Mouse (Mus musculus) stomach, postnatal 0 days (tissue): ENCODE measurements around the gene Traf1. TPM values are rescaled to one million over a fixed set of nuclear protein-coding genes. Genes with fewer than 3 reads are reported as not detected.
A peak's percentile ranks its signal among the peaks of the same experiment; 100 is the strongest.

ENCODE experiments used
- ATAC-seq: fragments of 200-750 bp; cut with Nextera tagmentation; 2 replicates; pipeline ENCODE4 v1.8.0; 2017; ENCODE audit not compliant: low FRiP score, low TSS enrichment
- DNase-seq: peaks from one replicate; pipeline ENCODE4 v3.0.0-alpha.2; 2016; ENCODE audit warnings: low spot score
- H3K27ac ChIP-seq: fragments of 300-500 bp; sonication (generic); replicated peaks from 2 replicates; pipeline ENCODE4 v1.5.1; 2014; ENCODE audit warnings: mild to moderate bottlenecking, control low read depth
- H3K27me3 ChIP-seq: fragments of 300-500 bp; sonication (generic); 2 replicates; pipeline ENCODE4 v1.6.1; 2014; ENCODE audit warnings: low read length; ENCODE audit not compliant: control insufficient read depth, insufficient read depth
- H3K36me3 ChIP-seq: fragments of 300-500 bp; sonication (generic); 2 replicates; pipeline ENCODE4 v1.6.1; 2014; ENCODE audit warnings: low read length, mixed read lengths; ENCODE audit not compliant: control insufficient read depth, insufficient read depth
- H3K4me1 ChIP-seq: fragments of 300-500 bp; sonication (generic); replicated peaks from 2 replicates; pipeline ENCODE4 v1.6.1; 2014; ENCODE audit warnings: antibody characterized with exemption; ENCODE audit not compliant: control insufficient read depth, insufficient read depth
- H3K4me2 ChIP-seq: fragments of 300-500 bp; sonication (generic); replicated peaks from 2 replicates; pipeline ENCODE4 v1.6.1; 2014; ENCODE audit warnings: low read depth, mild to moderate bottlenecking, control low read depth, moderate library complexity
- H3K4me3 ChIP-seq: fragments of 300-500 bp; sonication (generic); 2 replicates; pipeline ENCODE4 v1.5.1; 2014; ENCODE audit warnings: low read depth, low read length, control low read depth
- H3K9ac ChIP-seq: fragments of 300-500 bp; sonication (generic); 2 replicates; pipeline ENCODE4 v1.6.1; 2014; ENCODE audit warnings: mild to moderate bottlenecking, low read length, control low read depth, mixed read lengths
- H3K9me3 ChIP-seq: fragments of 300-500 bp; sonication (generic); 2 replicates; pipeline ENCODE4 v1.6.1; 2016; ENCODE audit warnings: low read length; ENCODE audit not compliant: control insufficient read depth
- CTCF ChIP-seq: IDR thresholded peaks from 2 replicates; pipeline ENCODE4 v1.5.1; 2016; ENCODE audit warnings: antibody characterized with exemption, low read depth, mild to moderate bottlenecking, moderate library complexity
- EP300 ChIP-seq: optimal IDR thresholded peaks from 2 replicates; pipeline ENCODE3; 2016; ENCODE audit warnings: antibody characterized with exemption
- WGBS: fragments of 180-500 bp; shearing (Covaris S2); extraction: QIAGEN DNeasy Blood & Tissue Kit; methylation state at CpG from one replicate; pipeline ENCODE4 v1.1.7; 2014; 5-methylcytosine and 5-hydroxymethylcytosine counted together
- polyA plus RNA-seq: library from polyadenylated mRNA; unstranded; fragments of >200 nt; fragmentation: Nextera tagmentation; extraction: Ambion mirVana; gene quantifications from 2 replicates; pipeline ENCODE4 v1.2.1, GENCODE M21; 2015

Traf1 gene
- polyA plus RNA-seq: 1.7 and 2.2 TPM in 2 replicates

DNA sequence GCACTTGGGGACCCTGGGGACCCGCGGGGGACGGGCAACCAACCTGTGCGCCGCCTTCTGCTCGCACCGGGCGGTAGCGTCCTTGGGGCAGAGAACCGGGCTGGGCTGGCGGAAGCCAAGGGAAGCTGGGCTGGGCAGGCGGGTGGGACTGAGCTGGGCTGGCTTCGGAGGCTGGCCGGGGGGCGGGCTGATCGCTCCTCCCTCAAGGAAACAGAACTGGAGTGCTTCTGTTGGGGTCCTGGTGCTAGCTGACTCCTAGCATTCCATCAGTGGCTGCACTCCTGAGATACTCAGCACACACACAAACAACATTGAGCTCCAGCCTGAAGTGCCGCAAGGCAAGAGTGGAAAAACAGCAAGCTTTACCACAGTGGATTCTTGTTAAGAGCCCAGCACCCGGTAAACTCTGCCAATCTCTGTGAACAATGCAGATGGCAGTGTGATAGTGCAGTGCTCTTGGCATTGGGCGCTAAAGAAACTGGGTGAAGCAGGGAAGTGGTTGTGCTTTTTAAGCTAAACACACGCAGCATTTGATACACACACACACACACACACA lies at the start of gene Traf1:
Gene Traf1 (minus strand): TSS at position 292 of the 556 bp plus-strand sequence.
- H3K4me1 ChIP-seq: 0 out of 2 replicates have a peak, but pooled peaks cover 6% of the 10 kb centered on the region
- 6% methylated on average over 19 of the region's 20 CpGs for WGBS
- H3K36me3 ChIP-seq: no peaks in the 10 kb centered on the region
- H3K9ac ChIP-seq: peak within 1 kb of the TSS; percentile 47
- no peak within 1 kb of the TSS for H3K27ac ChIP-seq
- H3K4me3 ChIP-seq: peak within 1 kb of the TSS; percentile 31
- peak; percentile 64 for DNase-seq
- no peaks in the 10 kb centered on the region for H3K27me3 ChIP-seq
- peak within 1 kb of the TSS; percentile 62 for H3K4me2 ChIP-seq
- TF ChIP-seq EP300 (no peak), CTCF (peak; percentile 13; the same call in 1 of the 2 replicates)
- ATAC-seq: peak; percentile 63
- H3K9me3 ChIP-seq: no peaks in the 10 kb centered on the region

DNA sequence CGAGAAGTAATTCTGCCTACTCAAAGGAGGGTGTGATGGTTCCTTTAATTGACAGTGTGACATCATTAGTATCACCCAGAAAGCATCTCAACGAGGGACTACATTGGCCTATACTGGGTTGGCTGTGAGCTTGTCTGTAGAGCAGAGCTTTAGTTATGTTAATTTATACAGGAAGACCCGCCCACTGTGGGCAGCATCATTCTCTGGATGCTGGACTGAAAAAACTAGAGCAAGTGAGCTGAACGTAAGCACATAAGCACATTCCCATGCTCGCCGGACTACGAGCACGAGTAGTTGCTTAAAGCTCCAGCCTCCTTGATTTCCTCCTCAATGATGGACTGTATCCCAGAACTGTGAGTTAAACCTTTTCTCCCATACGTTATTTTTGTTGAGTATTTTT lies 37.4 kb upstream of the Traf1 start:
- Histone ChIP-seq H3K9ac (no peak overlapping the region), H3K27me3 (no peaks in the 10 kb centered on the region), H3K27ac (no peak overlapping the region), H3K4me3 (no peak overlapping the region), H3K36me3 (no peaks in the 10 kb centered on the region), H3K4me2 (no peak overlapping the region), H3K9me3 (no peaks in the 10 kb centered on the region), H3K4me1 (no peaks in the 10 kb centered on the region)
- TF ChIP-seq EP300 (no peak), CTCF (no peak)
- WGBS: 83% methylated on average over 9 of the region's 9 CpGs
- ATAC-seq (no peak), DNase-seq (no peak)

DNA sequence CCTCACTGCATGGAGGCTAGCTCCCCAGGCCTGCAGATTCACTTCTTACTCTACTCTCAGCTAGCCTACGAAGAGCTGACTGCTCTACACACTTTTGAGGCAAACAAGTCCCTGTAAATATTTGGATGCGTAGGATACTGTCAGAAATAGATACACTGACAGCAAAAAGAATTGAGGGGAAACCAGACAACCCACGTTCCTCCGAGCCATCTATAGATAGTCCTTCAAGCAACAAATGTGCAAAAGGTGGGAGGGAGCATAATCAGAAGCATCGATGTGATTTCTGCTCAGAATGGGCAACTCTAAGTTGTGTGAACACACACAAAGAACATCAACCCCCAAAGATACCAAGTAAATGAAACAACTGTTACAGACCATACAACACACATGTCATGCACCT lies 34.9 kb upstream of the Traf1 start:
- H3K4me1 ChIP-seq: no peaks in the 10 kb centered on the region
- WGBS: 82% methylated on average over 5 of the region's 5 CpGs
- TF ChIP-seq CTCF (no peak), EP300 (no peak)
- no peaks in the 10 kb centered on the region for H3K36me3 ChIP-seq
- no peak overlapping the region for H3K4me3 ChIP-seq
- ATAC-seq (no peak), DNase-seq (no peak)
- H3K27me3 ChIP-seq: no peaks in the 10 kb centered on the region
- H3K9me3 ChIP-seq: no peaks in the 10 kb centered on the region
- no peak overlapping the region for H3K9ac ChIP-seq
- H3K27ac ChIP-seq: no peak overlapping the region
- H3K4me2 ChIP-seq: no peak overlapping the region

DNA sequence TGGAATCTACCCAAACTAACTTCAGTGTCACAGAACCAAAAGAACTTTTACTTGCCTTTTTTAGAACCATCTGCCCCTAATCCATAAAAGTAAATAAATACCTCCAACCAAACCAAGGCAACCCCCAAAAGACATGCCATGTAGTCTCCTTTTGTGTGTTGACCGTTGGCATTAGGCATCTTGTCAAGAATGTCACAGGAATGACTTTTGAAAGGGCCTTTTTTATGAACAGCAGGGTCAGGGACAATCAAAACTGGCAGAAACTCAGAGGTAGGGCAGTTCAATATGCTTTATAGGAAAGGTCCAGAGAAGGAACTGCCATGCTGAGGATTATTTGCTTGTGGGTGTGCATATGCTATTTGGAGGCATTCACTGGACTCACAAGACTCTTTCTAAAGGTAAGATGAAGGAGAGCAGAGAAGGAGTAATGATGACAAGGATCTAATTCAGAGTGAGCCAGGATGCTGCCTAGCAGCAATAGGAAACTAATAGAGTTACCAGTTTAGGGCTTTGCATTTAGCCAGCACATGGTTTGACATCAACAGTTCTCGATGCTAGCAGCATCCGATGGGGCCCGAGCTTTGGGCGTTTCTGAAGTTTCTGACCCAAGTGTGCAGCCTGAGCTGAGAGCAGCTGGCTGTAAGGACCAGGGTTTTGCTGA lies 32.3 kb upstream of the Traf1 start:
- H3K9ac ChIP-seq: no peak overlapping the region
- no peak overlapping the region for H3K27ac ChIP-seq
- H3K4me3 ChIP-seq: no peak overlapping the region
- no peak overlapping the region for H3K4me2 ChIP-seq
- no peaks in the 10 kb centered on the region for H3K9me3 ChIP-seq
- no peak for TF ChIP-seq CTCF
- TF ChIP-seq EP300: no peak
- WGBS: 72% methylated on average over 5 of the region's 5 CpGs
- ATAC-seq (no peak), DNase-seq (no peak)
- H3K36me3 ChIP-seq: no peaks in the 10 kb centered on the region
- H3K27me3 ChIP-seq: no peaks in the 10 kb centered on the region
- H3K4me1 ChIP-seq: no peaks in the 10 kb centered on the region

DNA sequence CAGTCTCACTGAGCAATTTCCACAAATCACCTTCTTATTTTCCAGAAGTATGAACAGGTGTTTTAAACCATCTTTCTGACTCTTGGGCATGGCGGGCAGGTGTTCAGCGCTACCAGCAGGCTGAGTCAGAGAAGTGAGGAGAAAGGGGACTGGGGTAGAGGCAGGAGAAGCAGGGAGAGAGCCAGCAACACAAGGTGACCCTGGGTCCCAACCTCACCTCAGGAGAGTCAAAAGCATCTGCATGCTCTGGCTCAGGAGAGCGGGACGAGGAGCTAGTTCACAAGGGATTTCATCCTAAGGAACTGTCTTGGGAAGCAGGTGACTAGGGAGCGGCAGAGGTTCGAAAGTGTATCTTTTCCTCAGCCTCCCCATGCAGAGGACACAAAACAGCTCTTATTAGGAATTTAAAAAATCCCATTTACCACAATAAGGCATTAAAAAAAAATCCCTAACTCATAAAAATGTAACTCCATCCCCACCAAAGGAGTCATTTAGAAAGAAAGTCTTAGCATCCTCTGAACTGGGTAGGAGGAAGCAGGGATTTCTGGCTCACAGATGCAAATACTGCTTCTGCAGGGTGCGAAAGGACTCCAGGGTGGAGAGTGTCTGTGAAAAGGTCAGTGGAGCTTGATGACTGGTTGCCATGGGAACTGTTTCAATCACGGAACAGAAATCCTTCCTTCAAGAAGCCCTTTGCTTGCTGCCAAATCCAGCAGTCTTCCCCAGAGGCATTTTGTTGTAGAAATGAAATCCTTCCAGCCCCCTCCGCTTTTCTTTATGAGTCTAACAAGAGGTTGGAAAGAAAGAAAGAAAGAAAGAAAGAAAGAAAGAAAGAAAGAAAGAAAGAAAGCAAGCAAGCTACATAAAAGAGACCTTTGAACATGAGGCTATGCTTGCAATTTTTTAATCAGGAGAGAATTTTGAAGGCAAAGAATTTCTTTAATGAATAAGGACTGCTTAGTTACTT lies 31.4 kb upstream of the Traf1 start:
- H3K27ac ChIP-seq: no peak overlapping the region
- DNase-seq (no peak), ATAC-seq (no peak)
- no peaks in the 10 kb centered on the region for H3K9me3 ChIP-seq
- H3K9ac ChIP-seq: no peak overlapping the region
- H3K4me1 ChIP-seq: no peaks in the 10 kb centered on the region
- H3K4me2 ChIP-seq: no peak overlapping the region
- no peak overlapping the region for H3K4me3 ChIP-seq
- 13% methylated on average over 9 of the region's 9 CpGs for WGBS
- TF ChIP-seq CTCF: no peak
- TF ChIP-seq EP300: no peak
- H3K27me3 ChIP-seq: no peaks in the 10 kb centered on the region
- no peaks in the 10 kb centered on the region for H3K36me3 ChIP-seq
